Mouse (Mus musculus) left cerebral cortex, postnatal 36 days (tissue): ENCODE results near the gene Zyg11b. TPM values are rescaled to one million over a fixed set of nuclear protein-coding genes. Genes with fewer than 3 reads are reported as not detected.

Source experiments
- DNase-seq, 2 experiments: peaks; one replicate each; pipeline ENCODE4 v3.0.0; 2021 to 2022; ENCODE audit warnings: low spot score in 2 of 2, mixed read lengths in 1 of 2
- intact Hi-C: fragments of 180-260 bp; cut with DNase I; formaldehyde crosslinking; loops from one replicate; pipeline ENCODE4 v1.15.1; 2025
- total RNA-seq, 2 experiments: library from RNA; stranded (reverse); gene quantifications; 2 replicates each; pipeline ENCODE4 v1.2.3; 2021

Zyg11b gene
- total RNA-seq, 2 experiments from 2014 or later: 101 to 103 TPM

GRCm38 (mm10) chr4:108217332-108218179 is 83.3 kb downstream of the Zyg11b start, which contains the start of gene Zyg11a:
Gene Zyg11a, minus strand, starts transcription at chr4:108218048.
- intact Hi-C loops: no loop called here
- no peak for DNase-seq

DNA sequence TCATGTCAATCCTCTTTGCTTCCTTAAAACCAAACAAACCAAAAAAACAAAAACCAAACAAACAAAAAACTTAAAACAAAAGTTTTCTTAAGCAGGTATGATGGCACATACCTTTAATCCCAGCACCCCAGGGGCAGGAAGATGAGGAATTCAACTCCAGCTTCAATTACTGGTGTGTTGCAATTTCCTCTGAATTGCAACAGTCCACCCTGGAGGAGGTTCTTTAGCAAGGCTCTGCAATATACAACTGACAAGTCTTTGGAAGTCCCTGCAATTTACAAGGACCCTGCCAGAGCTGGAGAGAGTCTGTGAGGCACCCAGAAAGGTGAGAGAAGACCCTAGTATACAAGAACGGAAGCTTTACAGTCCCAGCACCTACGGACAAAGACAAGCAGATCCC is 87.9 kb downstream of the Zyg11b start:
- DNase-seq: no peak
- intact Hi-C loops: no loop called here

GRCm38 (mm10) chr4:108204629-108205028 is 96.3 kb downstream of the Zyg11b start:
- DNase-seq: no peak
- intact Hi-C loops: no loop called here

- intact Hi-C loops: no loop called here
These were observed 101.7 kb downstream of the Zyg11b start for GRCm38 (mm10) chr4:108199236-108199635.

DNA sequence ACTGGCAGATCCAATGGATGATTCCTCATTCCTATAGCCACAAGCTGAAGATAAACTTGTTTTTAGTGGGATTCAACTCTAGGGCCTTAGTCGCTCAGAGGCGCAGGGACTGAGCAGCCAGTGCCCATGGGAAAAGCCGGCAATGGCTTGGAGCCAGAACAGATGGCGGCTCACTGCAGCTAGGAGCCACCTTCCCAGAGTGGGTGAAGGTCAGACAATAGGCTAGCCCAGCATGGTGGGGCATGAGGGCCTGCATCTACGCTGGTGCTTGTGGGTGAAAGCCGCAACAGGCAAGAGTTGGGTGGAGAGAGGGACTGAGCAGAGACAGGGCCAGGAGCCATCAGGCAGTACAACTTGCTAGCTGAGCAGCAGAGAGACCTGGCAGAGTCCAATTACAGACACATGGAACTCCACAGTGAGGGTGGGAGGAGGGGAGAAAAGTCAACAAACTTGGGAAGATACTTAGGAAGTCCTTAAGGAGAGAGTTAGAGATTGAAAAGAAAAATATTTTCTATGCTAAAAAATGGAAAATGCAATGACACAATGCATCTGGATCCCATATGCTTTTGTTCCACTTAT is 104.5 kb downstream of the Zyg11b start:
- DNase-seq: no peak
- intact Hi-C loops: no loop called here

More at GRCm38 (mm10) chr4:108199236-108199635, 101.7 kb downstream of the Zyg11b start:
- DNase-seq: no peak

DNA sequence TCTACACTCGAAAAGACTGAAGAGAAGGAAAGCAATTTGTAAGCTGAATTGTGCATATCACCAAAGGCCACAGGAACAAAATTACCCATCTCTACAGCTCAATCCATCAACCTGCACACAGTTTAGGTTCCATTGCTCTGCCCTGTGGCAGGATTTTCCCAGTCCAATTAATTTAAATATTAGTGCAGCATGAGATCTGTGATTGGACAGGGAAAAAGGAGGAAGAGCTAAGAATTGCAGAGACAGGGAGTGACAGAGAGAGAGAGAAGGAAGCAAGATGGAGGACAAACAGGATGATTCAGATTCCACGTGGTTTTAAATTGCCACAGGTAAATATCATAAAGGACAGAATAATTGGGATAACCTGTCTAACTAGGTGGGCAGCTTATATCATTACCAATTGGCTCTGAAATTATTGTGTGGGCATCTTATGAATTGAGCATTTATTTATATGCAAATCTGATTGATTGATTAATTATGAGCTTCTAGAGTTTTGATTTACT is 108.0 kb downstream of the Zyg11b start:
- no peak for DNase-seq
- intact Hi-C loops: no loop called here

DNA sequence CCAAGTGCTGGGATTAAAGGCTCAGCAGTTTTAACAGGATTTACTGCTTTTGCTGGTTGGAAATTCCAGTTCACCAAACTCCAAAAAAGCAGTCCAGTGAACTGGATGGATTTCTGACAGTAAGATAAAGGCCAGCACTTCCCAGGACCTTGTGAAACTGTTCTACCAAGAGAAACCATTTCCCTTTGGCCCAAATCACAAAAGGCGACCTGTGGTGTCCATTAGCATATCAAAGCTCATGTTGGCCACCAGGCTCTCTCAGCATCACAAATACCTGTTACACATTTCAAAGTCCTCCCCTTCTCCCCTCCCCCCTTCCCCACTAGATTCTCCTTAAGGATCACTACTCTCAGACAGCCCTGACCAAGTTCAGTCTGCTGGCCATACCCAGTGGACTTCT is 118.6 kb downstream of the Zyg11b start:
- intact Hi-C loops: no loop called here
- no peak for DNase-seq

Other genes with a start within 250 kb of the Zyg11b start
- gene Podn, start 204.7 kb downstream of the Zyg11b start, total RNA-seq: 10 to 100 TPM in 1 of 2 experiments, 1 to 10 TPM in 1; 6.2 to 11.3 TPM
- 100 to 1,000 TPM in 1 of 2 experiments, 10 to 100 TPM in 1; 84.0 to 115 TPM for gene Scp2, start 156.1 kb downstream of the Zyg11b start, total RNA-seq
- gene Echdc2, start 135.7 kb downstream of the Zyg11b start, total RNA-seq: 10 to 100 TPM; 10.9 to 13.3 TPM
- gene Zyg11a, start 83.0 kb downstream of the Zyg11b start, total RNA-seq: not detected
- gene Coa7, start 27.0 kb upstream of the Zyg11b start, total RNA-seq: 10 to 100 TPM; 25.7 to 28.9 TPM
- gene Shisal2a, start 82.3 kb upstream of the Zyg11b start, total RNA-seq: not detected
- 1 to 10 TPM; 4.6 to 6.8 TPM for gene Gpx7, start 105.9 kb upstream of the Zyg11b start, total RNA-seq
- 10 to 100 TPM; 31.6 to 51.9 TPM for gene Tut4, start 158.3 kb upstream of the Zyg11b start, total RNA-seq